Mouse (Mus musculus) CH12.LX (cell line): Measurements from ENCODE around the gene Rfxank.

Source experiments
- CTCF ChIP-seq, 2 experiments: IDR thresholded peaks in 1 of 2; conservative IDR thresholded peaks in 1 of 2; 2 replicates each; pipeline ENCODE4 v1.5.1; 2011 to 2012; ENCODE audit warnings: low read depth in 2 of 2, low read length in 2 of 2, improper control_type of control experiment in 1 of 2, inconsistent platforms in 1 of 2, mild to moderate bottlenecking in 1 of 2, moderate library complexity in 1 of 2
- EP300 ChIP-seq: IDR thresholded peaks from 2 replicates; pipeline ENCODE4 v1.6.1; 2011; ENCODE audit warnings: low read length, improper control_type of control experiment
- ETS1 ChIP-seq: conservative IDR thresholded peaks from 2 replicates; pipeline ENCODE4 v1.6.1; 2012; ENCODE audit warnings: low read depth, mild to moderate bottlenecking, inconsistent platforms, low read length, improper control_type of control experiment, moderate library complexity
- RCOR1 ChIP-seq: conservative IDR thresholded peaks from 2 replicates; pipeline ENCODE4 v1.6.1; 2012; ENCODE audit warnings: low read depth, mild to moderate bottlenecking, inconsistent platforms, low read length, improper control_type of control experiment
- ZC3H11A ChIP-seq: IDR thresholded peaks from 2 replicates; pipeline ENCODE4 v1.6.1; 2012; ENCODE audit warnings: low read depth, mild to moderate bottlenecking, inconsistent platforms, low read length, improper control_type of control experiment

GRCm38 (mm10) chr8:70171240-70171639 lies 32.3 kb upstream of the Rfxank start:
- TF ChIP-seq ZC3H11A, result no peak
- TF ChIP-seq CTCF (conservative IDR thresholded peaks at IDR 0.05 in 1 of 2, IDR thresholded peaks at IDR 0.05 in 1 of 2; ENCODE audit: low read depth in 2 of 2, low read length in 2 of 2), result no peak
- TF ChIP-seq ETS1, result no peak
- TF ChIP-seq RCOR1, result no peak
- TF ChIP-seq EP300, result no peak
